Mouse (Mus musculus) lung, postnatal 0 days (tissue): ENCODE results near the gene Cd47.

ENCODE experiments used
- CTCF ChIP-seq: IDR thresholded peaks from 2 replicates; pipeline ENCODE4 v1.5.1; 2016; ENCODE audit warnings: antibody characterized with exemption, mild to moderate bottlenecking
- EP300 ChIP-seq: IDR thresholded peaks from 2 replicates; pipeline ENCODE4 v1.6.1; 2016; ENCODE audit warnings: antibody characterized with exemption, mild to moderate bottlenecking, control low read depth

DNA sequence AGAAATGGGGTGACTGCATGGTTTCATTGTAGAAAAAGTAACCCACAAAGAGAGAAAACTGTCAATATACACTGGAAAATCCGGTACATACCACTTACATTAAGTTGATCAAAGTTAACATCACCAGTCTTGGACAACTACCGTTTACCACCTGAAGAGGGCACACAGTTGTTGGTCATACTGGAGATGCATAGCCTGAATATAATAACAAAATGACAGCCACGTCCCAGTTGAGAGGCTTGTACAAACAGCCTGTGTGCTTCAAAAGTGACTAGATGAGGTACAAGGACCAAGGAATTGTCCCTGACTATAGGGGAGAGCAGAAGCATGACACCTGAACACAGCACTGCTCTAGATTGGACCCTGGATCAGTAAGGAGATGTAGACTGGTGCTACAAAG, 34.0 kb upstream of the Cd47 start:
- TF ChIP-seq CTCF (peak; percentile 79), EP300 (no peak)
